Mouse (Mus musculus): ENCODE results near the gene Gnb5. TPM values are rescaled to one million over a fixed set of nuclear protein-coding genes. Genes with fewer than 3 reads are reported as not detected.

Gnb5 gene
- polyA plus RNA-seq, 1 experiment from 2014 or later, result 33.7 TPM

DNA sequence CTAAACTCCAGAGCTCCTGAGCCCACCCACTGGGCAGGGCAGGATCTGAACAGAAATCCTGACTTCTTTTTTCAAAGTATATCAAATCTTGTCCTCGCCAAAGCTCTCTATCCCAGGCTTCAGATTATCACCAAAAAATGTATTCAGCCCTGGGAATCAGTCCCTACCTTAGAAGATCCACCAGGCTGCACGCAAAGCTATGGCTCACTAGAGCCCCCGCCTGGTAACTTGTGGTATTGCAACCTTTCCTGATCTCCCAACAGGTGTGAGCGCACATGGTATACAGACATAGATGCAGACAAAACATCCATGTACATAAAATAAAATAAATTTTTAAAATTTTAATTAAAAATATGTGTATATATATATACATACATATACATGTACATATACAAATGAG, 5.9 kb downstream of the Gnb5 start:
- ATAC-seq (ENCODE audit: insufficient number of reproducible peaks, insufficient read depth, low FRiP score, low TSS enrichment), result no peak
- Histone ChIP-seq H3K9ac (no peak overlapping the region), H3K36me3 (no peaks in the 10 kb centered on the region), H3K4me1 (0 out of 2 replicates have a peak, but pooled peaks cover 3% of the 10 kb centered on the region), H3K9me3 (no peaks in the 10 kb centered on the region), H3K4me3 (no peak overlapping the region), H3K4me2 (replicated peaks) (no peak overlapping the region), H3K27me3 (no peaks in the 10 kb centered on the region), H3K27ac (no peak overlapping the region)
- WGBS, result 17% methylated on average over 4 of the region's 4 CpGs

GRCm38 (mm10) chr9:75313138-75313831, 7.2 kb downstream of the Gnb5 start:
- no peaks in the 10 kb centered on the region for H3K27me3 ChIP-seq
- no peaks in the 10 kb centered on the region for H3K9me3 ChIP-seq
- 0 out of 2 replicates have a peak, but pooled peaks cover 3% of the 10 kb centered on the region for H3K4me1 ChIP-seq
- H3K9ac ChIP-seq, result peak overlapping the region; percentile 65; the same call in 1 of the 2 replicates
- H3K36me3 ChIP-seq, result no peaks in the 10 kb centered on the region
- WGBS, result 23% methylated on average over 9 of the region's 11 CpGs
- H3K4me2 ChIP-seq (replicated peaks), result peak overlapping the region; percentile 74
- peak overlapping the region; percentile 72; the same call in 1 of the 2 replicates for H3K27ac ChIP-seq
- H3K4me3 ChIP-seq, result peak overlapping the region; percentile 58
- ATAC-seq (ENCODE audit: insufficient number of reproducible peaks, insufficient read depth, low FRiP score, low TSS enrichment), result peak; percentile 19; the same call in 1 of the 2 replicates

DNA sequence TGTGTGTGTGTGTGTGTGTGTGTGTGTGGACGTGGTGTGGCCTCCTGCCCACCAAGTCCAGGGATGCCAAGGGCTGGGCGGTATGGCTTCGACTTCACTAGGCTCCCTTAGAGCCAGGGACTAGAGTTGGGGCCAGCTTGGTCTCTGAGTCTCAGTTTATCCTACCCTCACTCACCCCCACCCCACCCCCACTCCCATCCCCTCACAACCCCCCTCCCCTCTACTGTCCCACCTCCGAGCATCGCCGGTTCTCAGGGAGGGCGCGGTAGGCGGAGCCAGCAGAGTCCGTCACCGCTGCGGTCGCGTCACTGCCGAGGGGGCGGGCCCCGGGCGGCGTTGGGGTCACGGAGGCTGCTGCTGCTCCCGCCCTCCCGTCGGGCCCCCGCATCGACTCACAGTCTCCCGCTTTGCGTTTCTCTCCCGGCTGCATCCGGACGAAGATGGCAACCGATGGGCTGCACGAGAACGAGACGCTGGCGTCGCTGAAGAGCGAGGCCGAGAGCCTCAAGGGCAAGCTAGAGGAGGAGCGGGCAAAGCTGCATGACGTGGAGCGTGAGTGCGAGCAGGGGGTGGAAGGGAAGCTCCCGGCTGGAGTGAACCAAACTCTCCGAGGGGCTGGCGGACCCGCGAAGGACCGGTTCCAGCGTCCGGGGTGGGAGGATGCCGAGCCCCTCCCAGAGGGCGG, 7.9 kb downstream of the Gnb5 start:
- Histone ChIP-seq H3K36me3 (no peaks in the 10 kb centered on the region), H3K4me3 (peak overlapping the region; percentile 58), H3K9me3 (no peaks in the 10 kb centered on the region), H3K27ac (peak overlapping the region; percentile 72), H3K27me3 (no peaks in the 10 kb centered on the region), H3K9ac (peak overlapping the region; percentile 65), H3K4me2 (replicated peaks) (peak overlapping the region; percentile 74), H3K4me1 (0 out of 2 replicates have a peak, but pooled peaks cover 3% of the 10 kb centered on the region)
- under 1% methylated on average over 51 of the region's 52 CpGs for WGBS
- ATAC-seq (ENCODE audit: insufficient number of reproducible peaks, insufficient read depth, low FRiP score, low TSS enrichment), result peak; percentile 72

GRCm38 (mm10) chr9:75314517-75315105, 8.5 kb downstream of the Gnb5 start:
- Histone ChIP-seq H3K9ac (peak overlapping the region; percentile 65), H3K27ac (peak overlapping the region; percentile 72), H3K9me3 (no peaks in the 10 kb centered on the region), H3K27me3 (no peaks in the 10 kb centered on the region), H3K36me3 (no peaks in the 10 kb centered on the region), H3K4me3 (peak overlapping the region; percentile 58), H3K4me2 (replicated peaks) (peak overlapping the region; percentile 74), H3K4me1 (0 out of 2 replicates have a peak, but pooled peaks cover 3% of the 10 kb centered on the region)
- ATAC-seq (ENCODE audit: insufficient number of reproducible peaks, insufficient read depth, low FRiP score, low TSS enrichment), result no peak
- 2% methylated on average over 22 of the region's 22 CpGs for WGBS

GRCm38 (mm10) chr9:75315238-75315637, 9.2 kb downstream of the Gnb5 start:
- Histone ChIP-seq H3K27ac (no peak overlapping the region), H3K36me3 (no peaks in the 10 kb centered on the region), H3K27me3 (no peaks in the 10 kb centered on the region), H3K4me2 (replicated peaks) (peak overlapping the region; percentile 74), H3K4me3 (peak overlapping the region; percentile 58; the same call in 1 of the 2 replicates), H3K9ac (no peak overlapping the region), H3K4me1 (0 out of 2 replicates have a peak, but pooled peaks cover 3% of the 10 kb centered on the region), H3K9me3 (no peaks in the 10 kb centered on the region)
- 84% methylated on average over 3 of the region's 3 CpGs for WGBS
- no peak for ATAC-seq (ENCODE audit: insufficient number of reproducible peaks, insufficient read depth, low FRiP score, low TSS enrichment)

- Histone ChIP-seq H3K9me3 (no peaks in the 10 kb centered on the region), H3K36me3 (no peaks in the 10 kb centered on the region), H3K9ac (no peak overlapping the region), H3K27ac (no peak overlapping the region), H3K27me3 (no peaks in the 10 kb centered on the region), H3K4me3 (no peak overlapping the region), H3K4me1 (0 out of 2 replicates have a peak, but pooled peaks cover 3% of the 10 kb centered on the region), H3K4me2 (replicated peaks) (no peak overlapping the region)
- ATAC-seq (ENCODE audit: insufficient number of reproducible peaks, insufficient read depth, low FRiP score, low TSS enrichment), result no peak
- 86% methylated on average over 6 of the region's 6 CpGs for WGBS
These were observed 10.7 kb downstream of the Gnb5 start for GRCm38 (mm10) chr9:75316771-75317170.

- no peak overlapping the region for H3K4me3 ChIP-seq
- H3K27me3 ChIP-seq, result no peaks in the 10 kb centered on the region
- H3K9me3 ChIP-seq, result no peaks in the 10 kb centered on the region
- no peak overlapping the region for H3K9ac ChIP-seq
- no peaks in the 10 kb centered on the region for H3K36me3 ChIP-seq
- WGBS, result 96% methylated on average over 2 of the region's 2 CpGs
- no peak for ATAC-seq (ENCODE audit: insufficient number of reproducible peaks, insufficient read depth, low FRiP score, low TSS enrichment)
- H3K27ac ChIP-seq, result no peak overlapping the region
- H3K4me1 ChIP-seq, result 0 out of 2 replicates have a peak, but pooled peaks cover 3% of the 10 kb centered on the region
- H3K4me2 ChIP-seq (replicated peaks), result no peak overlapping the region
These were observed 12.1 kb downstream of the Gnb5 start for GRCm38 (mm10) chr9:75318196-75318595.

- H3K4me2 ChIP-seq (replicated peaks), result no peak overlapping the region
These were observed 13.3 kb downstream of the Gnb5 start for GRCm38 (mm10) chr9:75319365-75319764.

DNA sequence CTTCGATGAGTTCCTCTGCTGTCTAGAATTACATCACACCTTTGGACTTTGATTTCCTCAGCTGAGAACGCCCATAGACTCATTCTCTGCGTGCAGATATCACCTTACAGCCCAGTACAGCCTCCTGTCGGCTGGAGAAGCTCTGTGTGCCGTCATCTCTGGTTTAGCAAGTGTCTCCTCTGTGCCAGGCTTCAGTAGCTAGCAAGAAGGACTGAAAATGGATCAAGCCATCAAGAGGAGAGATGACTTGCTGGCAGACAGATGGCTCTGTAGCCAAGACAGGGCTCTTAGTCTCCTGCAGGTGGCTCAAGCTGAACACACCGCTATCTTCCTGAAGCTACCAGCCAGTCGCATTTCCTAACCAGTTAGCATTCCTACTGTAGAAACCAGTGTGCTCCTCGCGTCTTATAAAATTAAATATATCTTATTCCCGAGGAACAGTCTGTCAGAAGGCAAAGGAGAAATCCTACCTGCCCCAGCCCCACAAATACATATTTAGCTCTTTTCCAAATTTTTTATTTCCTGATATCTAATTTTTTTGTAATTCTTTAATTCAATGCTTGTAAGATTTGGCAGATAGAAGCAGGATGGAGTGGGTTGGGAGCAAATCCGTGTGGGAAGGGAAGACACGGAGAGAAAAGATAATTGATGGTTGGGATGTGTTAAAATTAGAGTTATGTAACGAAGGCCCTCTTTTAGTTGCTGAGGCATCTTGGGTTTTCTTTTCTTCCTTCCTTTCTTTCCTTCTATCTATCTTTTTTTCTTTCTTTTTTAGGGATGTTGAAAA, 16.2 kb downstream of the Gnb5 start:
- Histone ChIP-seq H3K4me3 (no peak overlapping the region), H3K27ac (no peak overlapping the region), H3K27me3 (no peaks in the 10 kb centered on the region), H3K9ac (no peak overlapping the region), H3K4me2 (replicated peaks) (no peak overlapping the region), H3K9me3 (no peaks in the 10 kb centered on the region), H3K4me1 (no peaks in the 10 kb centered on the region), H3K36me3 (peaks cover 11% of the 10 kb centered on the region)
- ATAC-seq (ENCODE audit: insufficient number of reproducible peaks, insufficient read depth, low FRiP score, low TSS enrichment), result no peak
- 75% methylated on average over 13 of the region's 13 CpGs for WGBS

More at GRCm38 (mm10) chr9:75319365-75319764, 13.3 kb downstream of the Gnb5 start:
- Histone ChIP-seq H3K27ac (no peak overlapping the region), H3K36me3 (no peaks in the 10 kb centered on the region), H3K9me3 (no peaks in the 10 kb centered on the region), H3K4me3 (no peak overlapping the region), H3K27me3 (no peaks in the 10 kb centered on the region), H3K4me1 (0 out of 2 replicates have a peak, but pooled peaks cover 3% of the 10 kb centered on the region), H3K9ac (no peak overlapping the region)
- 60% methylated on average over 3 of the region's 3 CpGs for WGBS
- ATAC-seq (ENCODE audit: insufficient number of reproducible peaks, insufficient read depth, low FRiP score, low TSS enrichment), result no peak

DNA sequence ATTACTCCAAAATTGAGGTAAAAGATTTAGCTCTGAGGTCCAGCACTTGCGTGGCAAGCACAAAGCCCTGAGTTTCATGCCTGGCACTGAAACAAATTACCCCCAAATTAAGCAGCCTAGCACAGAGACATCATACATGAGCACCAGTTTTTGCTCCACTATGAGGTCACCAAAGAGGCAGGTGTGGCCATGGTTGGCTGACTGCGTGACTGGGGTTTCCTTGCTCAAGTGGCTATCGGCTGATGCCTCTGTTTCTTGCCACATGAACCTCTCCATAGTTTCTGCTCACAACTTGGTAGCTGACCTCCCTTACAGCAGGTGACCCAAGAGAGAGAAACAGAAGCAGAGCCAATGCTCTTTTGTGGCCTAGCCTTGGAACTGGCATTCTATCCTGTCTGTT, 22.0 kb downstream of the Gnb5 start:
- Histone ChIP-seq H3K9me3 (no peaks in the 10 kb centered on the region), H3K4me1 (no peaks in the 10 kb centered on the region), H3K4me3 (no peak overlapping the region), H3K27me3 (no peaks in the 10 kb centered on the region), H3K36me3 (peaks cover 29% of the 10 kb centered on the region), H3K4me2 (replicated peaks) (no peak overlapping the region), H3K9ac (no peak overlapping the region), H3K27ac (no peak overlapping the region)
- WGBS, result 94% methylated on average over 3 of the region's 3 CpGs
- no peak for ATAC-seq (ENCODE audit: insufficient number of reproducible peaks, insufficient read depth, low FRiP score, low TSS enrichment)

- H3K27ac ChIP-seq, result no peak overlapping the region
- no peaks in the 10 kb centered on the region for H3K4me1 ChIP-seq
- H3K9me3 ChIP-seq, result no peaks in the 10 kb centered on the region
- peaks cover 46% of the 10 kb centered on the region for H3K36me3 ChIP-seq
- no peaks in the 10 kb centered on the region for H3K27me3 ChIP-seq
- no peak overlapping the region for H3K9ac ChIP-seq
- H3K4me2 ChIP-seq (replicated peaks), result no peak overlapping the region
- H3K4me3 ChIP-seq, result no peak overlapping the region
- ATAC-seq (ENCODE audit: insufficient number of reproducible peaks, insufficient read depth, low FRiP score, low TSS enrichment), result no peak
- WGBS, result 87% methylated on average over 8 of the region's 8 CpGs
These were observed 24.7 kb downstream of the Gnb5 start for GRCm38 (mm10) chr9:75330821-75331220.

Measured in embryonic facial prominence, embryonic 12.5 days (tissue).